Mouse (Mus musculus): ENCODE measurements around the gene Ube4a.

The Ube4a gene

GRCm38 (mm10) chr9:44899716-44900115 lies 65.7 kb downstream of the Ube4a start:
- no peak for DNase-seq (ENCODE audit: low spot score)

GRCm38 (mm10) chr9:44897024-44897423 lies 68.4 kb downstream of the Ube4a start:
- no peak for DNase-seq (ENCODE audit: low spot score)

GRCm38 (mm10) chr9:44892664-44893063 lies 72.7 kb downstream of the Ube4a start:
- DNase-seq (ENCODE audit: low spot score), result peak; percentile 26

GRCm38 (mm10) chr9:44891210-44891609 lies 74.2 kb downstream of the Ube4a start:
- no peak for DNase-seq (ENCODE audit: low spot score)

- no peak for DNase-seq (ENCODE audit: low spot score)
Observed at GRCm38 (mm10) chr9:44890122-44890521, 75.3 kb downstream of the Ube4a start.

- no peak for DNase-seq (ENCODE audit: low spot score)
Observed at GRCm38 (mm10) chr9:44888114-44888624, 77.2 kb downstream of the Ube4a start.

GRCm38 (mm10) chr9:44882981-44883569 lies 82.3 kb downstream of the Ube4a start:
- DNase-seq (ENCODE audit: low spot score), result no peak

- DNase-seq (ENCODE audit: low spot score), result no peak
Observed at GRCm38 (mm10) chr9:44882436-44882980, 82.9 kb downstream of the Ube4a start.

- peak; percentile 61 for DNase-seq (ENCODE audit: low spot score)
Observed at GRCm38 (mm10) chr9:44881941-44882435, 83.4 kb downstream of the Ube4a start.

- peak; percentile 94 for DNase-seq (ENCODE audit: low spot score)
Observed at GRCm38 (mm10) chr9:44881221-44881871, 84.1 kb downstream of the Ube4a start, which contains the start of gene Kmt2a. Kmt2a (minus strand) TSS chr9:44881296.

GRCm38 (mm10) chr9:44880309-44881081 lies 84.9 kb downstream of the Ube4a start:
- no peak for DNase-seq (ENCODE audit: low spot score)

GRCm38 (mm10) chr9:44879694-44880271 lies 85.6 kb downstream of the Ube4a start:
- DNase-seq (ENCODE audit: low spot score), result no peak

- no peak for DNase-seq (ENCODE audit: low spot score)
Observed at GRCm38 (mm10) chr9:44878776-44879500, 86.5 kb downstream of the Ube4a start.

GRCm38 (mm10) chr9:44877686-44878085 lies 87.7 kb downstream of the Ube4a start:
- DNase-seq (ENCODE audit: low spot score), result no peak

- DNase-seq (ENCODE audit: low spot score), result no peak
Observed at GRCm38 (mm10) chr9:44875476-44875875, 89.9 kb downstream of the Ube4a start.

- no peak for DNase-seq (ENCODE audit: low spot score)
Observed at GRCm38 (mm10) chr9:44874198-44874597, 91.2 kb downstream of the Ube4a start.

- DNase-seq (ENCODE audit: low spot score), result no peak
Observed at GRCm38 (mm10) chr9:44873665-44874064, 91.7 kb downstream of the Ube4a start.

Measured in c-Kit-positive CD71-positive TER-119-positive erythroid progenitor cells, embryonic 14.5 days (primary cell).